Mouse (Mus musculus): ENCODE results near the gene Sergef. TPM values are rescaled to one million over a fixed set of nuclear protein-coding genes. Genes with fewer than 3 reads are reported as not detected.
"Not testable (repeated sequence)": the region's sequence is repeated elsewhere in the genome, so short reads cannot be mapped to it uniquely, and the experiment has no call there.

Sergef gene
- polyA plus RNA-seq, 1 experiment from 2014 or later: 12.7 TPM

GRCm38 (mm10) chr7:46650231-46650630, 10.6 kb upstream of the Sergef start:
- H3K36me3 ChIP-seq (replicated peaks); H3K9me3 ChIP-seq; DNase-seq (ENCODE audit: low spot score); H3K27ac ChIP-seq (replicated peaks); H3K4me3 ChIP-seq; H3K4me1 ChIP-seq; H3K27me3 ChIP-seq (replicated peaks; ENCODE audit: low read depth, poor library complexity, severe bottlenecking): not testable (repeated sequence)
- 51% methylated on average over 5 of the region's 5 CpGs for WGBS

- Histone ChIP-seq H3K4me3 (no peak overlapping the region), H3K27ac (replicated peaks) (no peak overlapping the region), H3K4me1 (no peaks in the 10 kb centered on the region), H3K36me3 (replicated peaks) (no peaks in the 10 kb centered on the region), H3K9me3 (no peaks in the 10 kb centered on the region), H3K27me3 (replicated peaks; ENCODE audit: low read depth, poor library complexity, severe bottlenecking) (no peaks in the 10 kb centered on the region)
- DNase-seq (ENCODE audit: low spot score): no peak
- WGBS: 72% methylated on average over 4 of the region's 4 CpGs
These were observed 9.0 kb upstream of the Sergef start for GRCm38 (mm10) chr7:46648431-46649140.

GRCm38 (mm10) chr7:46643172-46643571, 3.6 kb upstream of the Sergef start:
- WGBS: 78% methylated on average over 1 of the region's 1 CpGs
- H3K9me3 ChIP-seq: no peaks in the 10 kb centered on the region
- H3K36me3 ChIP-seq (replicated peaks): no peaks in the 10 kb centered on the region
- H3K27me3 ChIP-seq (replicated peaks; ENCODE audit: low read depth, poor library complexity, severe bottlenecking): peaks cover 18% of the 10 kb centered on the region
- no peak for DNase-seq (ENCODE audit: low spot score)
- H3K4me1 ChIP-seq: peaks cover 19% of the 10 kb centered on the region
- no peak overlapping the region for H3K27ac ChIP-seq (replicated peaks)
- H3K4me3 ChIP-seq: no peak overlapping the region

GRCm38 (mm10) chr7:46640062-46640461, 455 bp upstream of the Sergef start:
- H3K9me3 ChIP-seq: no peaks in the 10 kb centered on the region
- WGBS: 21% methylated on average over 17 of the region's 17 CpGs
- H3K4me1 ChIP-seq: peaks cover 19% of the 10 kb centered on the region
- H3K27me3 ChIP-seq (replicated peaks; ENCODE audit: low read depth, poor library complexity, severe bottlenecking): peaks cover 18% of the 10 kb centered on the region
- peak overlapping the region; percentile 80 for H3K4me3 ChIP-seq
- H3K36me3 ChIP-seq (replicated peaks): no peaks in the 10 kb centered on the region
- no peak for DNase-seq (ENCODE audit: low spot score)
- no peak overlapping the region for H3K27ac ChIP-seq (replicated peaks)

GRCm38 (mm10) chr7:46638889-46639691, 517 bp downstream of the Sergef start:
- Histone ChIP-seq H3K9me3 (no peaks in the 10 kb centered on the region), H3K27me3 (replicated peaks; ENCODE audit: low read depth, poor library complexity, severe bottlenecking) (peaks cover 18% of the 10 kb centered on the region), H3K4me3 (peak overlapping the region; percentile 80), H3K36me3 (replicated peaks) (no peaks in the 10 kb centered on the region; the same call in 1 of the 2 replicates), H3K27ac (replicated peaks) (peak overlapping the region; percentile 90), H3K4me1 (peaks cover 19% of the 10 kb centered on the region)
- DNase-seq (ENCODE audit: low spot score): no peak
- 12% methylated on average over 32 of the region's 32 CpGs for WGBS

- Histone ChIP-seq H3K27me3 (replicated peaks; ENCODE audit: low read depth, poor library complexity, severe bottlenecking) (no peaks in the 10 kb centered on the region), H3K4me1 (no peaks in the 10 kb centered on the region), H3K36me3 (replicated peaks) (peaks cover 27% of the 10 kb centered on the region), H3K9me3 (no peaks in the 10 kb centered on the region), H3K4me3 (no peak overlapping the region), H3K27ac (replicated peaks) (no peak overlapping the region)
- WGBS: 81% methylated on average over 8 of the region's 8 CpGs
- DNase-seq (ENCODE audit: low spot score): no peak
These were observed 11.1 kb downstream of the Sergef start for GRCm38 (mm10) chr7:46628375-46628975.

GRCm38 (mm10) chr7:46623979-46624378, 15.6 kb downstream of the Sergef start:
- Histone ChIP-seq H3K27ac (replicated peaks) (no peak overlapping the region), H3K36me3 (replicated peaks) (peaks cover 15% of the 10 kb centered on the region), H3K27me3 (replicated peaks; ENCODE audit: low read depth, poor library complexity, severe bottlenecking) (no peaks in the 10 kb centered on the region), H3K4me1 (no peaks in the 10 kb centered on the region), H3K4me3 (no peak overlapping the region), H3K9me3 (no peaks in the 10 kb centered on the region)
- 60% methylated on average over 2 of the region's 3 CpGs for WGBS
- DNase-seq (ENCODE audit: low spot score): no peak

- H3K4me3 ChIP-seq: no peak overlapping the region
- H3K36me3 ChIP-seq (replicated peaks): peaks cover 17% of the 10 kb centered on the region
- no peak overlapping the region for H3K27ac ChIP-seq (replicated peaks)
- no peak for DNase-seq (ENCODE audit: low spot score)
- 93% methylated on average over 23 of the region's 23 CpGs for WGBS
- no peaks in the 10 kb centered on the region for H3K9me3 ChIP-seq
- H3K27me3 ChIP-seq (replicated peaks; ENCODE audit: low read depth, poor library complexity, severe bottlenecking): no peaks in the 10 kb centered on the region
- peaks cover 4% of the 10 kb centered on the region for H3K4me1 ChIP-seq
These were observed 21.0 kb downstream of the Sergef start for GRCm38 (mm10) chr7:46618416-46619110.

- peaks cover 22% of the 10 kb centered on the region for H3K36me3 ChIP-seq (replicated peaks)
- no peak overlapping the region for H3K4me3 ChIP-seq
- H3K9me3 ChIP-seq: no peaks in the 10 kb centered on the region
- WGBS: 94% methylated on average over 7 of the region's 7 CpGs
- DNase-seq (ENCODE audit: low spot score): no peak
- H3K27ac ChIP-seq (replicated peaks): no peak overlapping the region
- no peaks in the 10 kb centered on the region for H3K27me3 ChIP-seq (replicated peaks; ENCODE audit: low read depth, poor library complexity, severe bottlenecking)
- H3K4me1 ChIP-seq: peaks cover 4% of the 10 kb centered on the region
These were observed 23.1 kb downstream of the Sergef start for GRCm38 (mm10) chr7:46616429-46617005.

- no peak overlapping the region for H3K4me3 ChIP-seq
- no peaks in the 10 kb centered on the region for H3K9me3 ChIP-seq
- peaks cover 4% of the 10 kb centered on the region for H3K4me1 ChIP-seq
- WGBS: 61% methylated on average over 5 of the region's 5 CpGs
- H3K27ac ChIP-seq (replicated peaks): no peak overlapping the region
- peaks cover 18% of the 10 kb centered on the region for H3K36me3 ChIP-seq (replicated peaks)
- H3K27me3 ChIP-seq (replicated peaks; ENCODE audit: low read depth, poor library complexity, severe bottlenecking): no peaks in the 10 kb centered on the region
- DNase-seq (ENCODE audit: low spot score): no peak
These were observed 24.2 kb downstream of the Sergef start for GRCm38 (mm10) chr7:46615256-46615977.

GRCm38 (mm10) chr7:46614263-46614662, 25.3 kb downstream of the Sergef start:
- no peak overlapping the region for H3K4me3 ChIP-seq
- DNase-seq (ENCODE audit: low spot score): no peak
- peaks cover 4% of the 10 kb centered on the region for H3K4me1 ChIP-seq
- H3K9me3 ChIP-seq: no peaks in the 10 kb centered on the region
- H3K27ac ChIP-seq (replicated peaks): no peak overlapping the region
- H3K27me3 ChIP-seq (replicated peaks; ENCODE audit: low read depth, poor library complexity, severe bottlenecking): no peaks in the 10 kb centered on the region
- WGBS: 94% methylated on average over 12 of the region's 12 CpGs
- peaks cover 18% of the 10 kb centered on the region for H3K36me3 ChIP-seq (replicated peaks)
